Mouse (Mus musculus) myocyte (in vitro differentiated cells): Measurements from ENCODE around the gene Chd9.

ENCODE experiments used
- CEBPB ChIP-seq: IDR thresholded peaks from 2 replicates; pipeline ENCODE4 v1.6.1; 2011; ENCODE audit warnings: mild to moderate bottlenecking, moderate library complexity; ENCODE audit not compliant: poor library complexity, insufficient read depth, severe bottlenecking
- E2F4 ChIP-seq: IDR thresholded peaks from one replicate; pipeline ENCODE4 v1.6.1; 2011; ENCODE audit warnings: mild to moderate bottlenecking, control low read depth, moderate library complexity; ENCODE audit not compliant: insufficient read depth
- MAX ChIP-seq: IDR thresholded peaks from one replicate; pipeline ENCODE4 v1.6.1; 2011; ENCODE audit warnings: low read depth, mild to moderate bottlenecking, control low read depth
- MYOD1 ChIP-seq, 3 experiments: IDR thresholded peaks; one replicate each; pipeline ENCODE4 v1.6.1; 2011; ENCODE audit warnings: control low read depth in 2 of 3, low read depth in 2 of 3, mild to moderate bottlenecking in 2 of 3, moderate library complexity in 1 of 3; ENCODE audit not compliant: insufficient read length in 2 of 3, control insufficient read depth in 1 of 3
- MYOG ChIP-seq, 3 experiments: IDR thresholded peaks; one replicate each; pipeline ENCODE4 v1.6.1; 2011; ENCODE audit warnings: control low read depth in 2 of 3, low read depth in 2 of 3, mild to moderate bottlenecking in 2 of 3; ENCODE audit not compliant: insufficient read length in 2 of 3, control insufficient read depth in 1 of 3, insufficient read depth in 1 of 3
- POLR2A ChIP-seq: IDR thresholded peaks from one replicate; pipeline ENCODE4 v1.6.1; 2011; ENCODE audit warnings: low read depth, mild to moderate bottlenecking, control low read depth, moderate library complexity; ENCODE audit not compliant: insufficient read length
- POLR2AphosphoS2 ChIP-seq: IDR thresholded peaks from one replicate; pipeline ENCODE4 v1.6.1; 2011; ENCODE audit warnings: low read depth, control low read depth; ENCODE audit not compliant: insufficient read length
- REST ChIP-seq: IDR thresholded peaks from one replicate; pipeline ENCODE4 v1.6.1; 2011; ENCODE audit warnings: mild to moderate bottlenecking, control low read depth, moderate library complexity; ENCODE audit not compliant: insufficient read depth, insufficient read length
- SRF ChIP-seq: IDR thresholded peaks from one replicate; pipeline ENCODE4 v1.6.1; 2011; ENCODE audit warnings: low read depth; ENCODE audit not compliant: control insufficient read depth, insufficient read length
- TCF12 ChIP-seq: IDR thresholded peaks from one replicate; pipeline ENCODE4 v1.6.1; 2011; ENCODE audit warnings: mild to moderate bottlenecking, control low read depth; ENCODE audit not compliant: poor library complexity, insufficient read depth, severe bottlenecking
- USF1 ChIP-seq: IDR thresholded peaks from one replicate; pipeline ENCODE4 v1.6.1; 2011; ENCODE audit warnings: low read depth, mild to moderate bottlenecking, control low read depth, moderate library complexity

DNA sequence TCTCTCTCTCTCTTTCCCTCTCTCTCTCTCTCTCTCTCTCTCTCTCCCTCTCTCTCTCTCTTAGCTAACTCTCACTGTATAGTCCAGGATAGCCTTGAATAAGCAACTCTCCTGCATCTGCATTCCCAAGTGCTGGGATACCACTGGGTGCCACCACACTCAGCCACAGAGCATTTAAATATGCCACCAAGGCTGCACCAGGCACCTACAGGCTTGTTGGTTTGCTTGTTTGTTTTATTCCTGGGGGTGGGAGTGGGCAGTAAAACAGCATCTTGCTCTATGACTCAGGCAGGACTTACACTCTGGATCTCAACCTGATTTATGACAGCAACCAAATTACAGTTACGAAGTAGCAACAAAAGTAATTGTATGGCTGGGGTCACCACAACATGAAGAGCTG lies 36.5 kb upstream of the Chd9 start:
- TF ChIP-seq REST (no peak), E2F4 (no peak), POLR2A (no peak), MYOG (IDR thresholded peaks at IDR 0.05; ENCODE audit: control insufficient read depth in 1 of 3, insufficient read depth in 1 of 3, insufficient read length in 2 of 3, low read depth in 2 of 3) (no peak), USF1 (no peak), SRF (no peak), MAX (no peak), TCF12 (no peak), CEBPB (no peak), MYOD1 (IDR thresholded peaks at IDR 0.05; ENCODE audit: control insufficient read depth in 1 of 3, insufficient read length in 2 of 3, low read depth in 2 of 3) (no peak), POLR2AphosphoS2 (no peak)
